Mouse (Mus musculus) kidney, postnatal 36 days (tissue): ENCODE data around the gene Dnph1.
"Not testable (repeated sequence)": the region's sequence is repeated elsewhere in the genome, so short reads cannot be mapped to it uniquely, and the experiment has no call there.

Source experiments
- DNase-seq, 2 experiments: peaks; one replicate each; pipeline ENCODE4 v3.0.0; 2021 to 2022; ENCODE audit warnings: mixed read lengths in 2 of 2

Dnph1 gene

GRCm38 (mm10) chr17:46496623-46497434 is at the start of gene Dnph1:
Gene Dnph1 (plus strand): TSS chr17:46496711.
- peak; percentile 90 for DNase-seq

- peak; percentile 71 to 74 for DNase-seq
These were observed 43.8 kb upstream of the Dnph1 start for GRCm38 (mm10) chr17:46452683-46453082.

- peak; percentile 25 to 35 for DNase-seq
These were observed 43.1 kb upstream of the Dnph1 start for GRCm38 (mm10) chr17:46453302-46453948.

GRCm38 (mm10) chr17:46453970-46454411 is 42.5 kb upstream of the Dnph1 start:
- DNase-seq: peak in 1 of 2 experiments; percentile 19

GRCm38 (mm10) chr17:46454539-46454938 is 42.0 kb upstream of the Dnph1 start:
- DNase-seq: no peak

GRCm38 (mm10) chr17:46455110-46455691 is 41.3 kb upstream of the Dnph1 start:
- DNase-seq: peak; percentile 44 to 82

- DNase-seq: peak; percentile 65 to 88
These were observed 38.7 kb upstream of the Dnph1 start for GRCm38 (mm10) chr17:46457791-46458190.

GRCm38 (mm10) chr17:46458439-46458838 is 38.1 kb upstream of the Dnph1 start:
- DNase-seq: no peak

GRCm38 (mm10) chr17:46460673-46461072 is 35.8 kb upstream of the Dnph1 start:
- DNase-seq: peak in 1 of 2 experiments; percentile 35

- peak; percentile 27 to 56 for DNase-seq
These were observed 35.2 kb upstream of the Dnph1 start for GRCm38 (mm10) chr17:46461347-46461746.

GRCm38 (mm10) chr17:46462226-46462625 is 34.3 kb upstream of the Dnph1 start:
- DNase-seq: no peak

GRCm38 (mm10) chr17:46467830-46468229 is 28.7 kb upstream of the Dnph1 start:
- no peak for DNase-seq

- DNase-seq: no peak
These were observed 19.9 kb upstream of the Dnph1 start for GRCm38 (mm10) chr17:46476601-46477000.

- DNase-seq: peak in 1 of 2 experiments; percentile 67
These were observed 19.2 kb upstream of the Dnph1 start for GRCm38 (mm10) chr17:46477286-46477685.

GRCm38 (mm10) chr17:46483561-46484001 is 12.9 kb upstream of the Dnph1 start:
- peak; percentile 75 to 81 for DNase-seq

GRCm38 (mm10) chr17:46484021-46484431 is 12.5 kb upstream of the Dnph1 start:
- DNase-seq: peak; percentile 90 to 93

- DNase-seq: peak in 1 of 2 experiments; percentile 41
These were observed 12.0 kb upstream of the Dnph1 start for GRCm38 (mm10) chr17:46484461-46484875.

GRCm38 (mm10) chr17:46486995-46487394 is 9.5 kb upstream of the Dnph1 start:
- DNase-seq: no peak

GRCm38 (mm10) chr17:46487431-46487830 is 9.1 kb upstream of the Dnph1 start, which contains the start of gene Ttbk1:
Gene Ttbk1 (minus strand): TSS chr17:46487675.
- DNase-seq: peak in 1 of 2 experiments; percentile 53

GRCm38 (mm10) chr17:46495486-46495885 is 1.0 kb upstream of the Dnph1 start:
- DNase-seq: no peak

GRCm38 (mm10) chr17:46496081-46496480 is 430 bp upstream of the Dnph1 start:
- DNase-seq: not testable (repeated sequence)

- peak; percentile 49 to 63 for DNase-seq
These were observed 1.4 kb downstream of the Dnph1 start for GRCm38 (mm10) chr17:46497956-46498355.

- DNase-seq: peak; percentile 31 to 44
These were observed 6.3 kb downstream of the Dnph1 start for GRCm38 (mm10) chr17:46502775-46503174.
